Mouse (Mus musculus) liver, postnatal 0 days (tissue): Measurements from ENCODE around the gene Pcdh7. TPM values are rescaled to one million over a fixed set of nuclear protein-coding genes. Genes with fewer than 3 reads are reported as not detected.

Experiments used
- ATAC-seq: fragments of 200-750 bp; cut with Nextera tagmentation; 2 replicates; pipeline ENCODE4 v1.8.0; 2017; ENCODE audit warnings: mild to moderate bottlenecking, moderate library complexity
- DNase-seq: peaks from one replicate; pipeline ENCODE4 v3.0.0-alpha.2; 2016
- H3K27ac ChIP-seq: fragments of 300-500 bp; sonication (generic); 2 replicates; pipeline ENCODE4 v1.5.1; 2014; ENCODE audit warnings: antibody characterized with exemption, moderate library complexity, mild to moderate bottlenecking, low read depth
- H3K27me3 ChIP-seq: fragments of 300-500 bp; sonication (generic); 2 replicates; pipeline ENCODE4 v1.6.1; 2014; ENCODE audit warnings: low read length, control low read depth, mixed read lengths; ENCODE audit not compliant: insufficient read depth
- H3K36me3 ChIP-seq: fragments of 300-500 bp; sonication (generic); replicated peaks from 2 replicates; pipeline ENCODE4 v1.6.1; 2014; ENCODE audit warnings: mild to moderate bottlenecking, control low read depth, low read length, moderate library complexity, mixed read lengths; ENCODE audit not compliant: insufficient read depth
- H3K4me1 ChIP-seq: fragments of 300-500 bp; sonication (generic); 2 replicates; pipeline ENCODE4 v1.6.1; 2014; ENCODE audit warnings: antibody characterized with exemption, mild to moderate bottlenecking, control low read depth; ENCODE audit not compliant: insufficient read depth
- H3K4me2 ChIP-seq: fragments of 300-500 bp; sonication (generic); 2 replicates; pipeline ENCODE4 v1.6.1; 2014; ENCODE audit warnings: low read depth, mild to moderate bottlenecking, low read length, moderate library complexity, mixed read lengths
- H3K4me3 ChIP-seq: fragments of 300-500 bp; sonication (generic); 2 replicates; pipeline ENCODE4 v1.5.1; 2014; ENCODE audit warnings: low read depth, low read length
- H3K9ac ChIP-seq: fragments of 300-500 bp; sonication (generic); replicated peaks from 2 replicates; pipeline ENCODE4 v1.6.1; 2014; ENCODE audit warnings: mild to moderate bottlenecking, moderate library complexity
- H3K9me3 ChIP-seq: fragments of 300-500 bp; sonication (generic); 2 replicates; pipeline ENCODE4 v1.6.1; 2016; ENCODE audit warnings: mild to moderate bottlenecking, control low read depth, low read length, mixed read lengths
- CTCF ChIP-seq: sonication (generic); IDR thresholded peaks from 2 replicates; pipeline ENCODE4 v1.5.1; 2016; ENCODE audit warnings: antibody characterized with exemption, low read depth
- EP300 ChIP-seq: IDR thresholded peaks from 2 replicates; pipeline ENCODE4 v1.6.1; 2016; ENCODE audit warnings: antibody characterized with exemption, low read depth, mild to moderate bottlenecking
- WGBS: fragments of 180-500 bp; shearing (Covaris S2); extraction: QIAGEN DNeasy Blood & Tissue Kit; methylation state at CpG from one replicate; pipeline ENCODE4 v1.1.7; 2014; ENCODE audit not compliant: insufficient replicate concordance; 5-methylcytosine and 5-hydroxymethylcytosine counted together
- polyA plus RNA-seq: library from polyadenylated mRNA; unstranded; fragments of >200 nt; fragmentation: Nextera tagmentation; extraction: Ambion mirVana; gene quantifications from 2 replicates; pipeline ENCODE4 v1.2.1, GENCODE M21; 2015

Gene Pcdh7
- polyA plus RNA-seq, 1 experiment from 2014 or later = 0.38 TPM

DNA sequence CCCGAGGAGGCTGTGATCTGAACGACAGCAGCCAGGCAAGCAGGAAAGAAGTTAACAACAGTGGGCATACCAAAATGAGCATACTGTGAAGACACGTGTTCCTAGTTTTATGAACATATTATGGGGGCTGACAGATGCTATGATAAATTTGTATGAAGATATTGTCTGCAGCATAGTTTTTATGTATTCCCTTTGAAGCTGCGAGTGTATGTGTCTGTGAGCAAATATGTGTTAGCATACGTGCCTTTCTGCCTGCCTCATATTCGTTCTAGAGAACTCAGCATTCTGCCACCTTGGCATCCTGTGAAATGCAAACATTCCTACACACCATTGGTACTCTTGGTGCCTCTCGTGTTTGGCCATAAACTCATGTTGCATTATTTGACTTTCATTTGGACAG is 307.4 kb downstream of the Pcdh7 start:
- no peak overlapping the region for H3K4me3 ChIP-seq
- H3K9me3 ChIP-seq = no peaks in the 10 kb centered on the region
- TF ChIP-seq EP300 (no peak), CTCF (no peak)
- H3K36me3 ChIP-seq = no peaks in the 10 kb centered on the region
- H3K27me3 ChIP-seq = no peaks in the 10 kb centered on the region
- WGBS = 72% methylated on average over 7 of the region's 7 CpGs
- ATAC-seq = no peak
- H3K27ac ChIP-seq = no peak overlapping the region
- no peaks in the 10 kb centered on the region for H3K4me1 ChIP-seq
- no peak overlapping the region for H3K4me2 ChIP-seq
- H3K9ac ChIP-seq = no peak overlapping the region
- no peak for DNase-seq

DNA sequence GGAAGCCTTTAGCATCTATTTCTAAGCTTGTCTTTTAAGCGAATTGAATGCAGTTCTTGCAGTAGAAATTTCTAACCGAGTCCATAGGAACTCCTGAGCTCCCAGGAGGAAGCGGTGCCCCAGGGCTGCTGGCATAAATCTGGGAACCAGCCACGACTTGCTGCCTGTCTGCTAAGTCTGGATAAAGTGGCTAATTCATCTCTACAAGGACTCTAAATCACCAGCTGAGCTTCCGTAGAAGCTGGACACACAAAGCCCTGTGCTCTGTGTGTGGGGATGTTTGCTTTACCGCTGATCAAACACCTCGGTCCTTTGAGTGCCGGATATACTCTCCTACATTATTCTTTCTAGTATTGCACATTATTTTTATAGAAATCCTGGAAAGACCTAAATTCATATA is 308.0 kb downstream of the Pcdh7 start:
- no peaks in the 10 kb centered on the region for H3K9me3 ChIP-seq
- no peaks in the 10 kb centered on the region for H3K27me3 ChIP-seq
- H3K4me2 ChIP-seq = no peak overlapping the region
- H3K36me3 ChIP-seq = no peaks in the 10 kb centered on the region
- WGBS = 64% methylated on average over 8 of the region's 8 CpGs
- no peak overlapping the region for H3K4me3 ChIP-seq
- TF ChIP-seq EP300 = no peak
- TF ChIP-seq CTCF = no peak
- no peaks in the 10 kb centered on the region for H3K4me1 ChIP-seq
- DNase-seq = no peak
- no peak overlapping the region for H3K9ac ChIP-seq
- no peak for ATAC-seq
- H3K27ac ChIP-seq = no peak overlapping the region

DNA sequence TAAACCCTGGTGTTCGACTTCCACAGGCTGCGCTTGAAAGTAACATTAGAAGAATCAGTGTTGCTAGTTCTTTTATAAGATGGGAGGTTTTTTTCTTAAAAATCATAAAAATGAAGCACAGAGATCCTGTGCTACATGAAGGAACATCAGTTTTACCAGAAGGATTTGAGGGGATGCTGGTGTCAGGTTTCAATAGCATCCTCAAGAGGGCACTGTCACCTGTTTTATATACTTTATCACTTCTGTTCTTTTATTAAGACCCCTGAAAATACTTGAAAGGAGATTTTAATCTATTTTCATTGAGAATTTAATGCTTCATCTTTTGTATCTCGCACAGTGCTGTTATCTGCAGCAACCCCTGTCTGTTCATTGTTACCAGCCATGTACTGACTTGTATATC is 322.1 kb downstream of the Pcdh7 start:
- Histone ChIP-seq H3K4me2 (no peak overlapping the region), H3K9ac (no peak overlapping the region), H3K27me3 (no peaks in the 10 kb centered on the region), H3K36me3 (no peaks in the 10 kb centered on the region), H3K4me1 (no peaks in the 10 kb centered on the region), H3K4me3 (no peak overlapping the region), H3K27ac (no peak overlapping the region), H3K9me3 (no peaks in the 10 kb centered on the region)
- DNase-seq = no peak
- TF ChIP-seq EP300 (no peak), CTCF (no peak)
- ATAC-seq = no peak
- 76% methylated on average over 3 of the region's 3 CpGs for WGBS

DNA sequence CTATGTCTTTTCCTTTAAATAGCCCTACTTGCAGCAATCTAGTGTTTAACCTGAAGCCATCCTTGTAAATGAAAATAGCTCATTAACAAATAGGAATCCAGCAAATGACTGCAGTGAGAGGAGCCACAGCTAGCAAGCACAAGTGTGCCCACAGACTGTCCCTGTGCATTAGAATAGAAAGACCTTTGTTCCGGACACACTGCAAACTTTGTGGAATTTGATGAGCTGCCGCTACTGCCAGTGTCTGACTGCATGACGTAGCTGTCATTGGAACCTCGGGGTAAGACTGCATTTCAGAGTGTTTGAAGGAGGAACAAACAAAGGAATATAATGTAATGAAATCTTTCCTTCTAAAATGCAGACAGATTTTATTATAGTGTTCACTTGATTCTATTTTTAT is 326.4 kb downstream of the Pcdh7 start:
- no peaks in the 10 kb centered on the region for H3K27me3 ChIP-seq
- H3K4me2 ChIP-seq = no peak overlapping the region
- H3K9ac ChIP-seq = no peak overlapping the region
- TF ChIP-seq EP300 = no peak
- no peak for TF ChIP-seq CTCF
- no peak for DNase-seq
- H3K36me3 ChIP-seq = no peaks in the 10 kb centered on the region
- no peaks in the 10 kb centered on the region for H3K4me1 ChIP-seq
- no peaks in the 10 kb centered on the region for H3K9me3 ChIP-seq
- ATAC-seq = no peak
- no peak overlapping the region for H3K27ac ChIP-seq
- no peak overlapping the region for H3K4me3 ChIP-seq
- 57% methylated on average over 4 of the region's 4 CpGs for WGBS

DNA sequence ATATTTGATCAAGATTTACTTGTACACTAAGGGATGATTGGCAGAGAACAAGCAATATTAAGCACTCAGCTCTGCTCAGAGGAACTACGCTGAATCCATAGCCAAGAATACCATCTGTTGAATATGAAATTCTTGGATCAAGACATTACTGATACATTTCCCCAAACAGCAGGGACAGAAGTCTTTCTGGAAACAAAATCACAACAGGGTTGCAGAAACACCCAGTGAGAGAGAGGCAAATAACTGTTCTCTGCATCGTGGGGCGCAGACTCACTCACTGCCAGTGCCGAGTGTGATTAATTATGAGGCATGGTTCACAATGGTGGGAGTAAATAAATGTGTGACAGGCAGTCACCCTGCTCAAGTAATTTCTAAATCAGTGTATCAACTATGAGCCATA is 363.3 kb downstream of the Pcdh7 start:
- Histone ChIP-seq H3K9me3 (no peaks in the 10 kb centered on the region), H3K9ac (no peak overlapping the region), H3K4me2 (no peak overlapping the region), H3K36me3 (no peaks in the 10 kb centered on the region), H3K27me3 (no peaks in the 10 kb centered on the region), H3K4me3 (no peak overlapping the region), H3K27ac (no peak overlapping the region), H3K4me1 (no peaks in the 10 kb centered on the region)
- ATAC-seq (no peak), DNase-seq (no peak)
- TF ChIP-seq CTCF = no peak
- TF ChIP-seq EP300 = no peak
- WGBS = 81% methylated on average over 4 of the region's 4 CpGs

DNA sequence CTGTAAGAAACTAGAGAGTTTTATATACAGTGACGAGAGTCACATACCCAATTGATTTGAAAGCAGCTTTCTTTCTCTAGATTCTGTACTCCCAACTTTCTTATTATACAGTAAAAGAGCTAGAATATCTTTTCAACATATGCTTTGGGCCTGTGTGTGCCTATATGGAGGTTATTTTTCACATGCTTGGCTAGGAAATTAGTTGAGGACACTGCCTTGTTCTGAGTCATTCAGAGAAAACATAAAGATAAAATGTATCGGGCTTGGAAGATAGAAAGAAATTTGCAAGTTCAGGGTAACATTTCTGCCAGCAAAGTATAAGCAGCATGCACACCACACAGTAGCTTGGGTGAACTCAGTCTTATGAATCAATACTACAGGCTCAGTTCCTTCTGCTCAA is 364.5 kb downstream of the Pcdh7 start:
- no peak overlapping the region for H3K9ac ChIP-seq

DNA sequence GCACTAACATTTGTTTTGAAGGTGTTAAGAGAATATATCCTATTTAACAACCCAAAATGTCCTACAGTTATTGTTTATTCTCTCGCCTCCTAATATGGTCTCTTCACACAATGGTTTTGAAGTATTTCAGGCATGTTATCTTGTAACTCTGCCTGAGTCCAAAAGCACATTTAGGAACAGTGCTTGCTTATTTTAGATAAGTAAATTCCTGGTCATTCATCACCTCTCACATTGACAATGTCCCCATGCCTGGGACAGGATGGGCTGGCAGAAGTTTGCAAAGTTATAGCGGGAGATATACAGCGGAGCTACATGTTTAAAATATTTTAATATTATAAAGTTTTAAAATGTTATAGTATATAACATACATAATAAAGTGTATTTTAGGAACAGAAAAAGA is 365.3 kb downstream of the Pcdh7 start:
- no peak overlapping the region for H3K4me2 ChIP-seq
- H3K36me3 ChIP-seq = no peaks in the 10 kb centered on the region
- no peaks in the 10 kb centered on the region for H3K4me1 ChIP-seq
- H3K27ac ChIP-seq = no peak overlapping the region
- H3K9ac ChIP-seq = no peak overlapping the region
- H3K9me3 ChIP-seq = no peaks in the 10 kb centered on the region
- no peak for DNase-seq
- WGBS = 69% methylated on average over 3 of the region's 3 CpGs
- no peak for ATAC-seq
- TF ChIP-seq EP300 (no peak), CTCF (no peak)
- no peak overlapping the region for H3K4me3 ChIP-seq
- H3K27me3 ChIP-seq = no peaks in the 10 kb centered on the region

More for the DNA sequence above, 364.5 kb downstream of the Pcdh7 start:
- ATAC-seq (no peak), DNase-seq (no peak)
- TF ChIP-seq CTCF = no peak
- no peak for TF ChIP-seq EP300
- no peak overlapping the region for H3K4me2 ChIP-seq
- no peak overlapping the region for H3K4me3 ChIP-seq
- WGBS = 77% methylated on average over 2 of the region's 2 CpGs
- H3K27ac ChIP-seq = no peak overlapping the region
- H3K36me3 ChIP-seq = no peaks in the 10 kb centered on the region
- no peaks in the 10 kb centered on the region for H3K4me1 ChIP-seq
- H3K27me3 ChIP-seq = no peaks in the 10 kb centered on the region
- H3K9me3 ChIP-seq = no peaks in the 10 kb centered on the region
